Mouse (Mus musculus) forelimb bud, embryonic 11.5 days (tissue): Measurements from ENCODE around the gene Smim17.
"Not testable (repeated sequence)": the region's sequence is repeated elsewhere in the genome, so short reads cannot be mapped to it uniquely, and the experiment has no call there.

ENCODE experiments used
- DNase-seq: peaks from one replicate; pipeline ENCODE4 v3.0.0-alpha.2; 2012; ENCODE audit warnings: low read depth, low spot score

Smim17 gene

GRCm38 (mm10) chr7:6397996-6398975 is at the start of gene Smim17:
Gene Smim17 (plus strand): TSS chr7:6398715.
- DNase-seq = peak; percentile 39

GRCm38 (mm10) chr7:6358121-6358520 is 40.4 kb upstream of the Smim17 start:
- no peak for DNase-seq

GRCm38 (mm10) chr7:6358937-6359590 is 39.5 kb upstream of the Smim17 start:
- peak; percentile 86 for DNase-seq

DNA sequence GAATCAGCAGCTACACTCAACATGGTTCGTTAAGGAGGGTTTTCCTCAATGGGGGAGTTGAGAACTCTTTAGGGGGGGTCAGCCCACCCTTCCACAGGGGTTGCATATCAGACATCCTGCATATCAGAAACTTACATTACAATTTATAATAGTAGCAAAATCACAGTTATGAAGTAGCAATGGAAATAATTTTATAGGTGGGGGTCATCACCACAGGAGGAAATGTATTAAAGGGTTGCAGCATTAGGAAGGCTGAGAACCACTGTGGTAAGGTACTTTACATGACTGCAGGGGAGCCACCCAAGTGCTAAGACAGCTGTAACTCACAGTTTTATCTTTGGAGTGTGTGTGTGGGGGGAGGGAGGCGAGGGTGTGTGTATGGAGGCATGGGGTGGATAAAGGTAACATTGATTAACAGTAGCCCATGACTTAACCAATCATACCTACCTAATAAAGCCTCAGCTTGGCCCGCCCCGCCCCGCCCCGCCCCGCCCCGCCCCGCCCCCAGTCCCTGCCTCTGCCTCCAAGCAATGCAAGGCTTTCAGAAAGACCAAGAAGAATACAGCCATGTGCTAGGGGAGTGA is 37.9 kb upstream of the Smim17 start:
- DNase-seq = no peak

DNA sequence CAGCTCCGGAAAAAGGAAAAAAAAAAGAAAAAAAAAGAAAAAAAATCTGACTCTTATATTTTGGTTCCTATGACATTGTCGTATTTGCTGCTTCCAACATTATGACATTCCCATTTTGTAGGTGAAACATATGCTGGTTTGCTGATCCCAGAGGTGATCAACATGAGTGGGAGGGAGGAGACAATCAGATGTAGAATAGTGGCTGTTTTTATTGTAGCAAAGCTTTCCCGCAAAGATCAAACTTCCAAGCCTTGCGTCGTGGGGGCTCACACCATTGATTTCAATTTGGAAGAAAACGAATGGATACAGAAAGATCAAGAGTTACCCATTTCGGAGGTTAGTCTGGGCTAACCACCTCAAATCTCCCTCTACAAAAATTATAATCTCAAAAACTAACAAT is 36.8 kb upstream of the Smim17 start:
- DNase-seq = no peak

GRCm38 (mm10) chr7:6362268-6363046 is 36.1 kb upstream of the Smim17 start:
- peak; percentile 97 for DNase-seq

- peak; percentile 92 for DNase-seq
Measured at GRCm38 (mm10) chr7:6363047-6363488, 35.4 kb upstream of the Smim17 start, which contains the start of gene Zfp78. Gene Zfp78 (plus strand): TSS chr7:6363280.

GRCm38 (mm10) chr7:6364761-6365160 is 33.8 kb upstream of the Smim17 start:
- no peak for DNase-seq

- no peak for DNase-seq
Measured at GRCm38 (mm10) chr7:6367185-6367584, 31.3 kb upstream of the Smim17 start.

GRCm38 (mm10) chr7:6368146-6368545 is 30.4 kb upstream of the Smim17 start:
- DNase-seq = not testable (repeated sequence)

DNA sequence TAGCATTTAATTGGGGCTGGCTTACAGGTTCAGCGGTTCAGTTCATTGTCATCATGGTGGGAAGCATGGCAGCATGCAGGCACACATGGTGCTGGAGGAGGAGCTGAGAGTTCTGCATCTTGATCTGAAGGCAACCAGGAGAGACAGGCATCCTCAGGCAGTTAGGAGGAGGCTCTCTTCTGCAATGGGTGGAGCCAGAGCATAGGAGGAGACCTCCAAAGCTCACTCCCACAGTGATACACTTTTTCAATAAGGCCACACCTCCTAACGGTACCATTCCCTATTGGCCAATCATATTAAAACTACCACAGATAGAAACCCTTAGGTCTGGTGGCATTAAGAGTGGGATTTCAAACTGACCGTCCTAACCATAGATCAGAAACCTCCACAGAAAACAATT is 29.1 kb upstream of the Smim17 start:
- no peak for DNase-seq

DNA sequence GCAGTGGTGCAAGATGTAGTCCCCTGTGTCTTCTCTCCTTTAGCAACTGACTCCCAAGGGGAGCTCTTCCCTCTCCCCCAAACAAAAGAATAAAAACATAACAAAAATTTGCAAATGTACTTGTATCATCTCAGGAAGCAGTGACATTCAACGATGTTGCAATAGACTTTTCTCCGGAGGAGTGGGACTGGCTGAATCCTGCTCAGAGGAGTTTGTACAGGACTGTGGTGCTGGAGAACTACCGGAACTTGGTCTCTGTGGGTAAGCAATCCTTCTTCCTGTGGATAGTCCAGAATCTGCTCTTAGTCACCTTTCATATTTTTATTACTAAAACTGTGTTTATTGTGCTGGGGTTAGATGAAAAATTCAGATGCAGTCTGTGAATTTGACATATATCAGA is 25.5 kb upstream of the Smim17 start:
- no peak for DNase-seq

DNA sequence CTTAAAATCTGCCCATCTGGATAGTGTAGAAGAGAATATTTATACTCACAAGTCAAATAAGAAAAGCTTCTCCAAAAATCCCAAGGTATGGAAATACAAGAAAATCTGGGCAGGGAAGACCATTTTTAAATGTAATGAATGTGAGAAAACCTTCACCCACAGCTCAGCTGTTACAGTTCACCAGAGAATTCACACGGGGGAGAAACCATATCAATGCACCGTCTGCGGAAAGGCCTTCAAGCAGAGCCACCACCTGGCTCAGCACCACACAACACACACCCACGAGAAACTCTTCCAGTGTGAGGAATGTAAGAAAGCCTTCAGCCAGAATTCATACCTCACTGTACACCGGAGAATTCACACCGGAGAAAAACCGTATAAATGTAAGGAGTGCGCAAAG is 20.1 kb upstream of the Smim17 start:
- DNase-seq = no peak

DNA sequence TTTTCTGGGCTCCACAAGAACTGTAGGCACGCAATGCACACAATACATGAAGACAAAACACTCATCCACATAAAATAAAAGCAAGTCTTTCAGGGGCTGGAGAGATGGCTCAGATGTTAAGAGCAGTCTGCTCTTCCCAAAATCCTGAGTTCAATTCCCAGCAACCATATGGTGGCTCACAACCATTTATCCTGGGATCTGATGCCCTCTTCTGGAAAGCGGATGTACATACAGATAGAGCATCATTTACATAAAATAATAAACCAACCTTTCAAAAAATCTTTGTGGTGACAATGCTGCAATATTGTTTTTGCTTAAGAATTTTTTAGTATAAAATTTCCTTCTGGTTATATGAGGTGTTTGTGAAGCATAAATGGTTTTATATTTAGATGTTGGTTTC is 17.1 kb upstream of the Smim17 start:
- DNase-seq = no peak

DNA sequence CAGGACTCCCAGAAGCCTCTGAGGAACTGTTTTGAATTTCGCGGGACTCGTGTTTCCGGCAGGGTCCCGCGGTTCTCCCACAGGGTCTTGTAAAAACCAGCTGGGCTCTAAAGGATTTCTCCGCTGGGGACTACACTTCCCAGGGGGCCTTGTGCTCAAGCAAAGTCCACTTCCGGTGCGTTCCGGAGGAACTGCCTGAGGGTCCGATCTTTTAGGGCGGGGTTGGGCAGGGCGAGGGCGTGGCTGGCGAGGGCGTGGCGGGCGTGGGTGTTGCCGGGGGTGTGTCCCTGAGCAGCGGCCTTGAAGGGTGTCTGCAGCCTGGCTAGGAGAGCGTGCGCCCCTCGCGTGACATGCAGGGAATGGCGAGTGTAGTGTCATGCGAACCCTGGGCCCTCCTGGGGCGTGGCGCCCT is 15.5 kb upstream of the Smim17 start, which contains the start of gene Zfp28:
Gene Zfp28, plus strand, starts transcription at position 252 of the 412 bp plus-strand sequence.
- DNase-seq = peak; percentile 98

DNA sequence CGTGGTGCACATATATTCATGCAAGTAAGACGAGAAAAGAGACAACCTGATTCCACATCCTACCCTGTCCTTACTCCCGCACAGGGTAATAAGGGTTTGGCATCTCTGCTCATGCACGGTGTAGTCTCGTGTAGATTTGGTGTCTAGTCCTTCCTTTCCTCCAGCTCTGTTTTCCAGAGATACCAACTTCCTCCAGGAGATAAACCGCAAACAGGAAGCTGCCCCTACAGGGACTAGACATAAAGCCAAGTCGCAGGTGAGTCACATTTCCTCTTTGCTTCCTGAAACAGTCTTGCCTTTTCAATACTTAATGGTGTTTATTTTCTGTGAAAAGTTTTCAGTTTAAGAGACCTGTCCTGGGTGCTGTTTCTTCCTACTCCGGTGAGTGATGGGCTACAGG is 14.5 kb upstream of the Smim17 start:
- no peak for DNase-seq

- no peak for DNase-seq
Measured at GRCm38 (mm10) chr7:6386995-6387394, 11.5 kb upstream of the Smim17 start.

- no peak for DNase-seq
Measured at GRCm38 (mm10) chr7:6388971-6389370, 9.5 kb upstream of the Smim17 start.

- no peak for DNase-seq
Measured at GRCm38 (mm10) chr7:6389449-6389848, 9.1 kb upstream of the Smim17 start.

- DNase-seq = peak; percentile 99
Measured at GRCm38 (mm10) chr7:6410043-6410442, 11.5 kb downstream of the Smim17 start, which contains the start of gene Gm20715. Gene Gm20715 (plus strand): TSS chr7:6410277.
